Mouse (Mus musculus): Measurements from ENCODE around the gene Gm45062.
A peak's percentile ranks its signal among the peaks of the same experiment; 100 is the strongest.

The Gm45062 gene

DNA sequence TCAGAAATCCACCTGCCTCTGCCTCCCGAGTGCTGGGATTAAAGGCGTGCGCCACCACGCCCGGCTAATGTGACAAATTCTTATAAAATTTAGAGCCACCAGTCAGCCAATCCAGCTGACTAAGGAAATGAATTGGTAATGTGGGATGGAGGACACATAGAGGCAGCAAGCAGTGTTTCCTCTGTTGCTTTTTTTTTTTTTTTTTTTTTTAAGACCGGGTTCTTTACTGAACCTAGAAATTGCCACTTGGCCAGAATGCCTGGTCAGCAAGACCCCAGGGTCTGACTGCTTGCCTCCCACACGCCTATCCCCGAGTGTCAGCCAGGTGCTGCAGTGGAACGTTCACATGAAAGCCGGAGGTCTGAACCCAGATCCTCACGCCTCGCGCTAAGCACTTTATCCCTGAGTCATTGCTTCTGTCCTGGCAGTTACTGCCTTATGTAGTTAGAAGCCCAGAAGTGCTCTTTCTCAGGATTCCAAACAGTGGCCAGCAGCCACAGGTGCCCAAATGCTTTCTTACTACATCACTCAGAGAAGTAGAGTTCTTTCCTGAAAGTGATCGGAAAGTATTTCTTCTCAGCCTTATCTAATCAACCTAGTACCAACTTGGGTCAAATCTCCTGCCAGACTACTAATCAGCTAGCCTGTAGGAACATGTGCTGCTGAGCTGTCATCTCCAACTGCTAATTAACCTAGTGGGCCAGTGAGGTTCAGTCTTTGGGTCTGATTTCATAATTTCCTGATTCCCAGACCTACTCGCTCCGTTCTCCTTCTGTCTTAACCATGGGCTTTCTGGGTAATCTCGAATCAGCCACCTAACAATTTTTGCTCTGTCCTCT, 225.4 kb downstream of the Gm45062 start:
- no peak for DNase-seq

DNA sequence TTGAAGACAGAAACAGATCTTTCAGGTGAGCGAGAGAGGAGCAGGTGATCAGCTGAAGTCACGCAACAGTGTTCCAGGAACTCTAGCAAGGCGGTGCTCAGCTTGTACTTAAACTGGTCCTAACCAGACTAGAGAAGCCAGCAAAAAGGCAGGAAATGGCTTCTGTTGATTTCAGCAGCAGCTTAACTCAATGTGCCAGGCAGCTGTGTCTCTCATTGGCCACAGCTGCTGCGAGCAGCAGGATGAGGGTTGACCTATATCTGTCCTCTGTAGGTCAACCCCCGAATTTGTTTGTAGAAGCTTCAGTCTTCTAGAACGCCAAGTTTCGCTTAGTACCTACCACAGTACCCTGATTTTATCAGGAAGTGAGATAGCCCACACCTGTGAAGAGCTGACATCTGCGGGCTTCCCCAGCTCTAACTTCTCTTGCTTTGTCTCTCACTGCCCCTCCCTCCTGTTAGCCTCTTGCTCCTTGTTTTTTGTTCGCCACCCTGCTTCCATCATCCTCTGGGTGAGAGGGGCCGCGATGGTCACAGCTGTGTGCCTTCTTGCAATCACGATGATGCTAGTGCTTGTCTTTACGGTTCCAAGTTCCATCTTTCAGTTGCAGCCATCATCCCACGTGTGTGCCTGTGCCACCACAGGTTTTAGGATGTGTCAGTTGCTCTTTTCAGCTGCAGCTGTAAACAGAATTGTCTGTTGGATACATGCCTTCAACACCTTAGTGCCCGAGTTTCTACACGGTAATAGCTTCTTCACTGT, 226.3 kb downstream of the Gm45062 start:
- no peak for DNase-seq

DNA sequence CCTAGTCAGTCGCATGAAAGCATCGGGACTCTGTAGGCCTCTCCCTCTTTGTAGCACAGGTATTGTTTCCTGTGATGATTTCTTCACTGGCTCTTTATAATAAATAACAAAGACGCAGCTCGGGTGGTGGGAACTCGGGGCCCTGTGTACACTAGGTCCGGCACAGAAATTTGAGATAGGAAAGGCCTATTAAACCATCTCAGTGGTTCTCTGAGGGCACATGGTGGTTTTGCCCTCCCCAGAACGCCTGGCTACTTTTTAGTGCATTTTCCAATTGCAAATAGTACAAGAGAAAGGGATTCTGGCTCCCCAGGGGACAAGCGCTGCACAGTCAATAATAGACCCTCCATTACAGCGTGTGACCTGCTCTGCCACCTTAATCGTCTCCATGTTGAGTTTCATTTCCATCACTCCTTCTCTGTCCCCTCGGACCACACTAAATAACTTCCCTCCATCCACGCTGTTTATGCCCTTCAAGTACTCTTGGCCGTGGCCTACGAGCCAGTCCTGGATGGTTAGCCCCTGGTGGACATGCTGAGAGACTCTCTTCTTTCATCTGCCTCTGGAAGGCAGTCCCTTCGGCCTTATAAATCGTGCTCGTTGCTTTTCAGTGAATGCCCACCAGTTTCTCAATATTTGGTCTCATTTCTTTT, 227.3 kb downstream of the Gm45062 start:
- no peak for DNase-seq

DNA sequence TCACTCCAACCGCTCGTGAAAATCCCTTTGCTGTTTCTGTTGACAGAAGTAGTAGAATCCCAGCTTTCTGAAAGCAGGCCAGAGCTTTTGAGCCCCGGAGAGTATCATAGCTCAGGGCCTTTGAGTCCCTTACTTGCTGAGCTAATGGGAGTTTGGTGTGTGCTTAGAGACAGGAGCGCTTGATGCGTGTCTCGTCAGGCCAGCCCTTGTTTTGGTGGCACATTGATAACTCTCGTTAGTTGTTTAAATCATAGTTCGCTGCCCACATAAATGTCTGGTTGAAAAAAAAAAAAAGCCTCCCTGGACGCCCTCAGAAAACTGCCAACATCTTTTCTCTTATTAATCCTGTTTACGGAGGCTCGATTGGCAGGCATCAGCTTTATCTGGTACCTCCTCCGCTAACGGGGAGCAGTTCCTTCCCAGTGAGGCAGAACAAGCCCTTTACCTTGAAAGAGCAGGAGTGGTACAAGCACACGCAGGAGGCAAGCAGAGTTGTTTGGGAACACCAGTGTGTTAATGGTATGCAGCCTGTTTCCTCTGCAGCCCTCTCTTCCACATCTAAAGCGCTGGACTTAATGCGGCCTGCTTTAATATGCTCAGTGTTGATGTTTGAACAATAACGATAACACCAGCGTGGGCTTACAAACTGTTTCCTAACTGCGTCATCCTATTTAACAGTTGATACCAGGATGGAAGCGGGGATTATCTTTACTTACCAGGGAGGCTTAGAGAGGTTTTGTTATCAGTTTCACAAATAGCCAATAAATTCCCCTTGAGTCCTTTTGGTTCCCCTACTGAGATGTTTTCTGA, 228.0 kb downstream of the Gm45062 start:
- no peak for DNase-seq

DNA sequence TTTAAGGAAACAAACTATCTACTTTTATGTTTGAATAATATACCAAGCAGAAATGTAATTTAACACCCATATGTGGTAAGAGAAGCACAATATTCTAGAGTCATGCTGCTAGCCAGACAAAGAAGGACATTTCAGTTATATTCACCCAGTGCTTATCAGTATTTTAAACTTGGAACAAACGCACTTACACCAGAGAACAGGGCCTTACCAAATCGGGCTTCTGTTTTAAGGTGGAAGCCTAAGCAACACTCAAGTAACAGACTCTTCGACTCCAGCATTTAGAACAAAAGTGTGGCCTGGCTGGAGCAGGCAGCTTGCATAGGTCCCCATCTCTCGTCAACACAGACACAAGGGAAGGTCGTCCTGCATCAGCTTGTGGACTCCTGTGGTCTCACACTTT, 229.0 kb downstream of the Gm45062 start:
- DNase-seq = no peak

DNA sequence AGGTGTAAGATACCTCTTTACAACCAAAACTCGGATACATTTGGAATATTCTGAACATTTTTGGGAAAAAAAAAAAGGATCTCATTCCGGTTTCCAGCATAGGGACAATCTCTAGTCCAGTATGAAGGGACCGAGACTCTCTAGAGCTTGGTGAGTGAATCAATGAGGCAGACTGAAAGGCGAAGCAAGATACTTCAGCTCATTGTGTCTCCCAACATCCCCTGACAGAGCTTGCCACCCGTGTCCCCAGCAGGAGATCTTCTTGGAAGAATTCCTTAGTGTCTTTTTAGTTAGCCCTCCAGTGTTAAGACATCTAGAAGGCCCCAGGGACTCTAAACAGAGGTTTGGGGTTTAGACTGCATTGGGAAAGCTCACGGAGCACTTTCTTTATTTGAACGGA, 230.0 kb downstream of the Gm45062 start:
- no peak for DNase-seq

DNA sequence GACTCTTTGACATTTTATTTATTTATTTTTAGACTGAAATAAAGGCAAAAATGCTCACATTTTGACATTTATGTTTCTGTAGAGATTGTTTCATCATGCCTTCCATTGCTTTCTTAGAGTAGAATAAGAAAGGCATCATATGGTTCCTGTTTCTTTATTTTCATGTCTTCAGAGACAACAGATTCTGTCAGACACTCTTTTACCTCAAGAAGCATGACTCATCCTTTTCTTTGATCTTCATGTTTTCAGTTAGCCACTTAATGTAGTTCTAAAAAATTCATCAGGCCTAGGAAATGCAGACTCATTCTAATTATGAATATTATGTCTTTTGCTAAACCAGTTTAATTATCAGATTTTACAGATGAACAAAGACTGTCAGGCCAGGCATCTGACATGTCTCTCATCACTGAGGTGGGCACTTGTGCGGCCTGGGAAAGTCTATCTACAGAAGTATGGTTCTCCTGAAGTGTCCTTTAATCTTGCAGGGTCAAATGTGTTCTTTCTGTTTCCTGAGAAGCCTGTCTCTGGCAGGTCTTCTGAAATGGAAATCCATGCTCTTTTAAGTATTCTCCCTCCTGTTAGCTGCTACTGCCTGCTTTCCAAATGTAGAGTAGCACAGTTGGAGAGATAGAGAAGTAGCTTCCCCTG, 230.8 kb downstream of the Gm45062 start:
- no peak for DNase-seq

DNA sequence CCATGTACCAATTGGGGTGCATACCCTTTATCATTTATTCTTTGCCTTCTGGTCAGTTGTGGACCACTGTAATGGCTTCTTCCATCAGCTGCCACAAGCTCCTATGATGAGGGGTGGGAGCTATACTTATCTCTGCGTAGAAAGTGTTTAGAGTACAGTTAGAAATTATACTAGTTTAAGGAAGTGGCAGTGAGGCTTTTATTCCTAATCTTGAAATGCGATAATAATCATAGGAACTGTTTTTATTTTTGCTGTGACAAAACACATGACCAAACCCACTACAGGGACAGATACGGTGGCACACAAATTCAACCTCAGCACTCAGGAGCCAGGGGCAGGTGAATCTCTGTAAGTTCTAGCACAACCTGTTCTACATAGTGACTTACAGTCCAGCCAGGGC, 233.0 kb downstream of the Gm45062 start:
- DNase-seq = no peak

DNA sequence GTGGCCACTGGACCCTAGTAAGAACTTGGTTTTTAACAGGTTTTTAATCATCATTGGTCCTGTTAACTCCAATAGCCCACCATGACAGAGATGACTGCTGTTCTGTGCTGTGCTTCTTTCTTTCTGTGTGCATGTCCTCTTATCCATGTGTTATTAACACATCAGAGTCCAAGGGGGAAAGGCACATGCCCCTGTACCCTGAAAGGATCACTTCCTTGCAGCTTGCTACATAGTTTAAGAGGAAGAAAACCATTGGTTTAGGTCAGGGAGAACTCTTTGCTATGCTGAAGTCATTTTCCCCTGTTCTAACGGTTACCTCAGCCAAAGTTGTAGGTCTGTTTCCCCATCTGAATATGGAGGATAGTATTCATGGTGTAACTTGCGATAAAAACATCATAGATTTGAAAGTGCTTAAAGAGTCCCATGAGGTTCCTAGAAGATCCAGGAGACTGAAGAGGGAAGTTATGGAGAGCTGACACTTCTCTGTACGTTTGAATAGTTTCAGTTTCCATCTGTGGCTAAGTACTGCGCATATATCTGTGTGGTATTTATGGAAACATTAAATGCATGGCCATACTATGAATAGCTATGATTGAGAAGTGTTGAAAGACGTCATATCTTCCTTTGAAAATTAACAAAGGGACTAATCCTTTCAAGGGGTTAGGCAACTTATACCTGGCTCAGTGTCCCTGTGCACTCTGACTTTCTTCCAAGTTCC, 236.0 kb downstream of the Gm45062 start:
- DNase-seq = no peak

DNA sequence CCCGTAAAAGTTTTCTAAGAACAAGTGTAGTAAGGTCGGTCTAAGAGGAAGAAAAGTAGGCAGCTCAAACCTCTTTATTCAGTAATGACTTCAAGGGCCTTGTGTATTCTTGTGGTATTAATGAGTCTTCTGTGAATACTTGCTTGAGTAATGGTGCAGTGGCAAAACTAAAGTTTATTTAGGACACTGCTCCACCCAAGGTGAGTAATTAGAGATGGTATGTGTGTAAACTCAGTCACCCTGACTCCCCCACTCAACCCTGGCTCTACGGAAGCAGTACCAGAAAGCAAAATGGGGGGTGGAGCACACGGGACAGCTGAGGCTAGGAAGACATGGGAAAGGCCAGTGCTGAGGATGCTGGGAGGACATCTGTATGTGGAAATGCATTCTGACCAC, 236.6 kb downstream of the Gm45062 start:
- DNase-seq = no peak

DNA sequence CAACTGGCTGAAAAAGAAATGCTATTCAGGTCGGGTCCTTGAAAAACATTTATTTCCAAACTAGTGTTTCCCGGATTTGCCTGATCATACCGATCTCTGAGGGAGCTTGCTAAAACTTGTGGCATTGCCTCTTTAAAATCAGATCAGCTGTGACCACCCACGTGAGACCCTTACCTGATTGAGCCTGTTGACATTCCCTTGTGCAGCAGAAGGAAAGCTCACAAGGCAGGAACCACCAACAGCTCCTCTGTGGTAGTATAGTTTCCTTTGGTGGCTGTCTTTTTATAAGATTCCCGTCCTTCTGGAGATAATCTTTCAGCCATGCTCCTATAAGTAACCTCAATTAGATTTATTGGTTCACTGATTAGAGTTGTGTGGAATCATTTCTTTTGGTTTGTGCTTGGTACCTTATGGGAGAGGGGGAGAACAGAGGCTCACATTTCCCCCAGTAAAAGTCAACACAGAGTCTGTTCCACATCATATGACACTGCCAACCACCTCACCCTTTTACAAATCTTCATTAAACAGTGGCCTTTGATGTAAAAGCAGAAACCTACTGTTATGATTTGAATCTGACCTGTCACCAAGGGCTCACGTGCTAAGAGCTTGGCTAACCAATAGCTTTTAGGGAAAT, 238.1 kb downstream of the Gm45062 start:
- no peak for DNase-seq

DNA sequence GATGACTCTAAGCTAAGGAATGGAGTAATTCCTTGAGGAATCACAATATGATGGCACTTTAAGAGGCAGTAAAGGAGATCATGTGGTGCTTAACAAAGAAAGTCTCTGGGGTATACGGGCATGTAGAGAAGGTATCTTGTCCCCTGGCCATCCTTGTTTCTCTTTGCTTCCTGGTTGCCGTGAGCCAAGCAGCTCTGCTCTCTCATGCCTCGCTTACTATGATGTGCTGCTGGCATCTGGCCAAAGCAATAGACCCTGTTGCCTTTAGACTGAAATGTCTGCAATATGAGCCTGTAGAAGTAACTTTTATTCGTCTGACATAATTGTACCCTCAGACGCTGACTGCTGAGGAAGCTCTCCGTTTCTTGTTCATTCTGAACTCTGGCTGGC, 238.6 kb downstream of the Gm45062 start:
- DNase-seq = no peak

DNA sequence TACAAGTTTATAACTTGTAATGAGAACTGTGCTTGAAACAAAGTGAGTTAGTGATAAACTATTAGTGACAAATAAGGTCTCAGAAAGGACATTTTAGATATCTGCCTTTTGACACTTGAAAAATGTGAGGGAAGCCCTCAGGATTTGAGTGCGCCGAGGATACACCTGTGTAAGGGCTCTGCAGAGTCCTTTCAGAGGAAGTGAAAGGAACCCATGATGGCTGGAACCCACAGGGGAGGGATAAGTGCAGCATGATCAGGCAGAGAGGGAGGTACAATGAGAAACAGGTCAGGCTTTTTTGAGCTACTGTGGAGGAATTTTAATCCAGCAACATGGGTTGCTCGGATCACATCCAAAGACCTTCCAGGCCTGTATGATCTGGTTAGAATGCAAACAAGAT, 239.7 kb downstream of the Gm45062 start:
- DNase-seq = no peak

DNA sequence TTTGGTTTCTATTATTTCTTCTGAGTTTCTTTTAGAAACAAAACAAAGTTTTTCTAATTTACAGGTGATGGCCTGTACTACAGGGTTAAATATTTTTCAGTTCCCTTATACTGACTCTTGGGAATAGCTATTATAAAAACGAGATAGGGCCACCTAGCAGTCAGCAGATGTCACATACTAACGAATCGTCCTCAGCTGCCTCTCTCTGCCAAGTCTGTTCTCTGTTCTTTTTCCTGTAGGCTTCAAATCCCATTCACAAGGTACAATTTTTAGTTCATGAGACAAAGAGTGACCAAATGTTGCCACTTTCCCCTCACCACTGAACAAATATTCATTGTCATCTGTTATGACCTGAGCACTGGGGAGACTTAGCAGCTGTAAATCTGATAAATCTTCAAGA, 244.7 kb downstream of the Gm45062 start:
- no peak for DNase-seq

DNA sequence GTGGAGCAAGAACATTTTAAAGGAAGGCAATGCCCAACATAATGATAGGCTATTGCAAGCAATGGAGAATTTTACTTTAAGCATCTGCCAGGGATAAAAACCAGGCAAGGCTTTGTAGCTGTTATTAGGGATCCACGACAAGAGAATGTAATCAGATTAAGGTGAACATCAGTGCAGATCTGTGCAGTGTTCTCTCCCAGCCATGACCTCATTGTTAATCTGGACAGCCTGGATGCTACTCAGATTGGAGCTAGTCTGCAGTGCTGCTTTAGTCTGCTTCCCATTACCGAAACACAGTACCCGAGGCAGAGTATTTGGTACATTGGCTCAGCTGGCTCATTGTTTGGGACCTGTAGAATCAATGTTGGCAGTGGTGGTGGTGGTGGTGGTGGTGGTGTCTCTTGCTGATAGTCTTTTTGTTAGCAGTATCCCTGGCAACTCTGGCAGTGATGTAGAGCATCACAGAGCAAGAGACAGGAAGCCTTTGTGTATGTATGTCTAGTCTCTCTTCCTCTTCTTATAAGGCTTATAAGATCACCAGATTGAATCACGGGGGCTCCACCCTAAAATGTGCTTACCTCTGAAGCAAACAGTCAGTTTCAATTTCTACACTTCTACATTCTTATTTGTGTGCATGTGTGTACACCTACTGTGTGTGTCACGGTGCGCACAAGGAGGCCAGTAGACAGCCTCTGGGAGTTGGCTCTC, 245.4 kb downstream of the Gm45062 start:
- DNase-seq = no peak

DNA sequence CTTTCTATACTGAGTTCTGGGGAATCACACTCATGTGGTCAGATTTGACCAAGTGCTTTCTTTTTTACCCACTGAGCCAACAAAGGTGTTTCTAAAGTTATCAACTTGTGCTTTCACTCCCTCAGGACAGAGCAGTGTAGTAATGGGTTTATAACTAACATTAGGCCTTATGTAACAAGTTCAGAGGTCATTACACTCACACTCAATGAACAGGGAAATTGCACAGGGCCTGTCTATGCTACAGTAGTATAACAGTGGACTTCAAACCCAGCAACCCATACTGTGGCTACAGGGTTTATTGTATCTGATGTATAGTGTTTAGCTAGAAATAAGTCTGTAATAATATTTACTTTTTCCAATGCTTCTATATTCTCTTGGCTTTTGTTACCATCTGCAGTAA, 247.4 kb downstream of the Gm45062 start:
- no peak for DNase-seq

DNA sequence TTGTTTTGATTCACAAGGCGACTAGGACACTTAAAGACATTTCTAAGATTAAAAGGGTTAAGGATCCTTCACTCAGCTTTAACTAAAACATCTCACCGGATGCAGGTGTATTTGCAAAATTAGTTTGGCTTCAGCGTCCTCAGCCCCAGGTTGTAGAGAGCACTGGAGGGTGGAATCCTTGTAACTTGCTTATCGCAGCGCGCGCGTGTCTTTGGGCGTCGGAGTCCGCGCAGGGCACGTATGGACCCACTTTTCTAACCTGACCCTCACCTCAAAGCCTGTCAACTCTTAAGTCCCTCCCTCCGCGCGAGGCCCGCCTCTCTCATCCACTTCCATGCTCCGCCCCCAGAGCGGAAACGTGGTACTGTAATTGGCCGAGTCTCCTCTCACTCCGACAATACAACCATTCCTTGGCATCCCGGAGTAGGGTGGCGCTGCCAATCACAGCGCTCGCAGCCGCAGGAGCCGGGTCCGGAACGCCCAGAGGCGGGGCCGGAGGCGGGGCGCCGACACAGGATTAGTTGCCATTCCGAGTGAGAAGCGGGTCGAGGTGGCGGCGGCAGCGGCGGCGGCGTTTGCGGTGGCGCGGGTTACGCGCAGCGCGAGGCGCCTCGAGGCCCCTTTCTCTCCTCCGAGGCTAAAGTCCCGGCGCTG, 249.8 kb downstream of the Gm45062 start:
- DNase-seq = peak; percentile 99 to 100

DNA sequence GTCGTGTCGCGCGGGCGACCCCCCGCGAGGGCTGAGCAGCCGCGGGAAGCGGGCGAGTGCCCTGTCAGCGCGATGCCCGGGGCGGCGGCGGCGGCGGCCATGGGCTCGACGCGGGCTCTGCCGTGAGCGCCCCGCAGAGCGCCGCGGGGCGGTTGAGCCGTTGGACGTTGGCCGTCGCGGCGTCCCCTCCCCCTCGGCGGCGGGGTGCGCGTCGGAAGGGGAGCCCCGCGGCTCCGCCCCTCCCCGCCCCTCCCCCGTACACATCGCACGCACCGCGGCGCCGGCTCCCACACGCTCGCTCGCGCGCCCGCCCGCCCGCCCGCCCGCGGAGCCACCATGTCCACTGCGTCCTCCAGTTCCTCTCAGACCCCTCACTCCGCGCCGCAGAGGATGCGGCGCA, 250.3 kb downstream of the Gm45062 start, which contains the start of gene Glcci1:
Gene Glcci1, plus strand, starts transcription at position 50 of the 400 bp plus-strand sequence.
- DNase-seq = peak; percentile 73 to 88

DNA sequence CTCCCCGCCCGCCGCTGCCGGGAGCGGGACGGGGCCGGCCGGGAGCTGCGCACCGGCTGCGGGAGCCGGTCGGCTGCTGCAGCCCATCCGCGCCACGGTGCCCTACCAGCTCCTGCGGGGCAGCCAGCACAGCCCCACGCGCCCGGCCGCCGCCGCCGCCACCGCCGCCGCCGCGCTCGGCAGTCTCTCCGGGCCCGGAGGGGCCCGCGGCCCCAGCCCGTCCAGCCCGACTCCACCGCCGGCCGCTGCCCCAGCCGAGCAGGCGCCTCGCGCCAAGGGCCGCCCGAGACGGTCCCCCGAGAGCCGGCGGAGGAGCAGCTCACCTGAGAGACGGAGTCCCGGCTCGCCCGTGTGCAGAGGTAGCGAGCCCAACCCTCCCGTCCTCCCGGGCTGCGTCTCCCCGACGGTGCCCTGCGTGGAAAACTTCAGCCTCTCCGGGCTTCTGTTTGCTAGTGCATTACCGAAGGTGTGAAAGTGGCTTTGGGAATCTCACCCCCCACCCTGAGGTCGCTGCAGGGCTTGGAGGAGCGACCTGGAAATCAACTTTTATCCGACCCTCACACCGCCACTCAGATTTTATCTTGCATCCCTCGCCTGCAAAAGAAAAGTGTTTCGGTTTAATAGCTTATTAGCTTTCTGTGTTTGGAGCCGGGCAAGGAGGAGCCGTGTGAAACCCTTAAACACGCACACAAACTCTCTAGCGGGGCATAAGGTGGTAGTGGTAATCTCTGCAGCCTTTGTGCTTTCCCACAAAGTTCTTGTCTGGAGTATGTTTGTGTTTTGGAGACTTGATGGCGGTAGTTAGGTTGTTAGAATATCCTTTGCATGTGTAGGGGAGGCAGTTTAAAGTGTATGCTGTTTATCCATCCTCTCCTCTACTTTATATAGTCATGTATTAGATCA, 251.0 kb downstream of the Gm45062 start:
- DNase-seq = peak; percentile 53 to 74

All from cerebellum, adult 18-20 months (tissue).